Mouse (Mus musculus) CH12.LX (cell line): ENCODE data around the gene Cacng2. TPM values are rescaled to one million over a fixed set of nuclear protein-coding genes. Genes with fewer than 3 reads are reported as not detected.

Experiments
- DNase-seq: peaks from one replicate; pipeline ENCODE4 v3.0.0-alpha.2; 2013; ENCODE audit errors: extremely low read depth
- H3K27ac ChIP-seq: 2 replicates; pipeline ENCODE4 v1.5.1; 2012; ENCODE audit warnings: low read depth, mild to moderate bottlenecking, control low read depth, moderate library complexity; ENCODE audit not compliant: insufficient read depth
- H3K27me3 ChIP-seq: replicated peaks from 2 replicates; pipeline ENCODE3; 2012; ENCODE audit warnings: inconsistent platforms
- H3K36me3 ChIP-seq, 2 experiments: replicated peaks in 1 of 2; 2 replicates each; pipeline versions ENCODE3 to v1.6.1; 2012; ENCODE audit warnings: inconsistent platforms in 1 of 2, low read length in 1 of 2, mild to moderate bottlenecking in 1 of 2, mixed read lengths in 1 of 2, moderate library complexity in 1 of 2; ENCODE audit not compliant: control insufficient read depth in 1 of 2, insufficient read depth in 1 of 2
- H3K4me1 ChIP-seq, 2 experiments: 2 replicates each; pipeline ENCODE4 v1.6.1; 2012; ENCODE audit warnings: inconsistent platforms in 1 of 2, moderate library complexity in 1 of 2; ENCODE audit not compliant: insufficient read depth in 2 of 2, control insufficient read depth in 1 of 2
- H3K4me2 ChIP-seq: 2 replicates; pipeline ENCODE4 v1.6.1; 2012; ENCODE audit warnings: low read depth, mild to moderate bottlenecking, control low read depth; ENCODE audit not compliant: poor library complexity, insufficient read depth, severe bottlenecking
- H3K4me3 ChIP-seq, 3 experiments: fragments of 150-350 bp in 1 of 3; sonication (generic) in 1 of 3; replicated peaks in 1 of 3; 2 replicates each; pipeline versions ENCODE3 to v1.5.1; 2011 to 2012; ENCODE audit warnings: low read depth in 2 of 3, low read length in 2 of 3, mild to moderate bottlenecking in 2 of 3, moderate library complexity in 2 of 3, control low read depth in 1 of 3, improper control_type of control experiment in 1 of 3, inconsistent platforms in 1 of 3, mixed read lengths in 1 of 3; ENCODE audit not compliant: poor library complexity in 1 of 3
- H3K79me2 ChIP-seq: replicated peaks from 2 replicates; pipeline ENCODE4 v1.6.1; 2012; ENCODE audit warnings: mild to moderate bottlenecking, moderate library complexity; ENCODE audit not compliant: control insufficient read depth, poor library complexity, insufficient read depth, severe bottlenecking; ENCODE audit errors: extremely low read depth
- H3K9ac ChIP-seq: 2 replicates; pipeline ENCODE4 v1.6.1; 2012; ENCODE audit warnings: low read depth, mild to moderate bottlenecking, control low read depth, moderate library complexity; ENCODE audit not compliant: insufficient read depth
- H3K9me3 ChIP-seq: replicated peaks from 2 replicates; pipeline ENCODE3; 2012; ENCODE audit warnings: low read length, inconsistent platforms, mixed read lengths
- BHLHE40 ChIP-seq: IDR thresholded peaks from 2 replicates; pipeline ENCODE4 v1.6.1; 2011; ENCODE audit warnings: mild to moderate bottlenecking, low read depth, low read length, improper control_type of control experiment
- CHD1 ChIP-seq: IDR thresholded peaks from 2 replicates; pipeline ENCODE4 v1.6.1; 2012; ENCODE audit warnings: low read depth, low read length, improper control_type of control experiment, inconsistent platforms
- CHD2 ChIP-seq: IDR thresholded peaks from 2 replicates; pipeline ENCODE4 v1.6.1; 2011; ENCODE audit warnings: low read length, improper control_type of control experiment
- CTCF ChIP-seq, 2 experiments: IDR thresholded peaks in 1 of 2; conservative IDR thresholded peaks in 1 of 2; 2 replicates each; pipeline ENCODE4 v1.5.1; 2011 to 2012; ENCODE audit warnings: low read depth in 2 of 2, low read length in 2 of 2, improper control_type of control experiment in 1 of 2, inconsistent platforms in 1 of 2, mild to moderate bottlenecking in 1 of 2, moderate library complexity in 1 of 2
- ELF1 ChIP-seq: IDR thresholded peaks from 2 replicates; pipeline ENCODE4 v1.6.1; 2014; ENCODE audit warnings: low read depth, mild to moderate bottlenecking, inconsistent platforms, low read length, improper control_type of control experiment
- EP300 ChIP-seq: IDR thresholded peaks from 2 replicates; pipeline ENCODE4 v1.6.1; 2011; ENCODE audit warnings: low read length, improper control_type of control experiment
- ETS1 ChIP-seq: conservative IDR thresholded peaks from 2 replicates; pipeline ENCODE4 v1.6.1; 2012; ENCODE audit warnings: low read depth, mild to moderate bottlenecking, inconsistent platforms, low read length, improper control_type of control experiment, moderate library complexity
- GABPA ChIP-seq: IDR thresholded peaks from 2 replicates; pipeline ENCODE4 v1.6.1; 2012; ENCODE audit warnings: low read depth, low read length, improper control_type of control experiment, inconsistent platforms; ENCODE audit not compliant: insufficient replicate concordance
- HCFC1 ChIP-seq: IDR thresholded peaks from 2 replicates; pipeline ENCODE4 v1.6.1; 2012; ENCODE audit warnings: low read depth, mild to moderate bottlenecking, inconsistent platforms, low read length, improper control_type of control experiment
- MAFK ChIP-seq: IDR thresholded peaks from 2 replicates; pipeline ENCODE4 v1.6.1; 2011; ENCODE audit warnings: low read length, improper control_type of control experiment; ENCODE audit not compliant: insufficient replicate concordance
- NRF1 ChIP-seq: IDR thresholded peaks from 2 replicates; pipeline ENCODE4 v1.6.1; 2014; ENCODE audit warnings: low read depth, mild to moderate bottlenecking, inconsistent platforms, low read length, improper control_type of control experiment, moderate library complexity
- PAX5 ChIP-seq: IDR thresholded peaks from 2 replicates; pipeline ENCODE4 v1.6.1; 2012; ENCODE audit warnings: low read length, inconsistent platforms, mixed read lengths
- TBP ChIP-seq: conservative IDR thresholded peaks from 2 replicates; pipeline ENCODE4 v1.6.1; 2011; ENCODE audit warnings: low read depth, low read length, improper control_type of control experiment
- TCF12 ChIP-seq: IDR thresholded peaks from 2 replicates; pipeline ENCODE4 v1.6.1; 2014; ENCODE audit warnings: low read depth, mild to moderate bottlenecking, inconsistent platforms, low read length, improper control_type of control experiment
- UBTF ChIP-seq: IDR thresholded peaks from 2 replicates; pipeline ENCODE4 v1.6.1; 2012; ENCODE audit warnings: low read depth, mild to moderate bottlenecking, inconsistent platforms, low read length, improper control_type of control experiment, moderate library complexity
- USF1 ChIP-seq: IDR thresholded peaks from 2 replicates; pipeline ENCODE4 v1.6.1; 2014; ENCODE audit warnings: low read depth, mild to moderate bottlenecking, inconsistent platforms, low read length, improper control_type of control experiment
- USF2 ChIP-seq: conservative IDR thresholded peaks from 2 replicates; pipeline ENCODE4 v1.6.1; 2011; ENCODE audit warnings: low read depth, low read length, improper control_type of control experiment
- ZKSCAN1 ChIP-seq: IDR thresholded peaks from 2 replicates; pipeline ENCODE4 v1.6.1; 2012; ENCODE audit warnings: low read depth, inconsistent platforms, low read length, improper control_type of control experiment, borderline replicate concordance
- ZMIZ1 ChIP-seq: IDR thresholded peaks from 2 replicates; pipeline ENCODE4 v1.6.1; 2012; ENCODE audit warnings: low read depth, mild to moderate bottlenecking, inconsistent platforms, low read length, improper control_type of control experiment
- dilution Hi-C: fragments of 300-500 bp; cut with MboI; formaldehyde crosslinking; loops from 2 replicates; pipeline ENCODE4 v1.14.3; 2020; ENCODE audit warnings: low sequenced_read_pairs; ENCODE audit not compliant: extremely low pct_unique_long_range_greater_than_20kb, extremely low pct_ligation_motif_present
- in situ Hi-C: fragments of 300-500 bp; cut with MboI; formaldehyde crosslinking; loops from 3 replicates; pipeline ENCODE4 v1.14.3; 2019; ENCODE audit warnings: low sequenced_read_pairs, low pct_ligation_motif_present, low pct_unique_long_range_greater_than_20kb, mixed read lengths
- polyA plus RNA-seq: library from polyadenylated mRNA; unstranded; fragments of >175 nt; gene quantifications from 2 replicates; pipeline ENCODE4 v1.2.1, GENCODE M21; 2012; ENCODE audit warnings: low read depth; ENCODE audit not compliant: insufficient read length
- total RNA-seq, 2 experiments: library from RNA; depleted of rRNA; stranded (reverse); fragments of 300-350 nt in 1 of 2; fragments of >200 nt in 1 of 2; gene quantifications; 2 replicates each; pipeline ENCODE4 v1.2.3; 2012 to 2014

Gene Cacng2
- total and polyA plus RNA-seq, 3 experiments: not detected

DNA sequence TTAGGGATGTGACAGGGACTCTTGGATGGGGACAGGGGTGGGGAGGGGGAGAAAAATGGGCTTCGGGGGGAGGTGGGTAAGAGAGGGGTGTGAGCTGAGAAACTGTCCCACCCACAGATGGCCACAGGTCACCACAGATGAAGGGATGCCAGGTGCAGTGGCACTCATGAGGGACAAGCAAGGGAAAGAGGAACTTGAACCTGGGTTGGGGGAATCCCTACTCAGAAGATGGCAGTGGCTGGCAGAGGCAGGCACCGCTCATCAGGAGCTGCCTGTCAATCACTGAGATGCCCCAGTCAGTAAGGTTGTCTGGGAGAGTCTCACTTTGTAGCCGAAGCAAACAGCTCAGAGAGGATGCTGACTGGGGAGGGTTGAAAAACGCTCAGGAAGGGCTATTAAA, 45.5 kb upstream of the Cacng2 start:
- in situ Hi-C loops (loop anchor here (25.0 kb wide), 1 partner anchor 428 kb away; the partner anchor contains the start of gene Apol9b), dilution Hi-C loops (no loop called here)
- no peak overlapping the region for H3K4me2 ChIP-seq
- H3K9me3 ChIP-seq: no peaks in the 10 kb centered on the region
- H3K36me3 ChIP-seq: peaks cover 53 to 80% of the 10 kb centered on the region in 2 experiments
- no peak overlapping the region for H3K4me3 ChIP-seq
- DNase-seq: peak; percentile 71
- no peak overlapping the region for H3K9ac ChIP-seq
- no peaks in the 10 kb centered on the region for H3K79me2 ChIP-seq
- H3K27me3 ChIP-seq: no peaks in the 10 kb centered on the region
- TF ChIP-seq ZMIZ1 (no peak), ZKSCAN1 (no peak), TBP (no peak), MAFK (no peak), TCF12 (peak; percentile 62), USF2 (no peak), EP300 (peak; percentile 57), USF1 (no peak), ELF1 (no peak), PAX5 (no peak), NRF1 (no peak), BHLHE40 (peak; percentile 6; the same call in 1 of the 2 replicates), CTCF (conservative IDR thresholded peaks at IDR 0.05 in 1 of 2, IDR thresholded peaks at IDR 0.05 in 1 of 2; ENCODE audit: low read depth in 2 of 2, low read length in 2 of 2) (no peak), UBTF (no peak), HCFC1 (no peak), ETS1 (no peak)
- peaks cover 21 to 85% of the 10 kb centered on the region in 2 experiments for H3K4me1 ChIP-seq
- no peak overlapping the region for H3K27ac ChIP-seq

DNA sequence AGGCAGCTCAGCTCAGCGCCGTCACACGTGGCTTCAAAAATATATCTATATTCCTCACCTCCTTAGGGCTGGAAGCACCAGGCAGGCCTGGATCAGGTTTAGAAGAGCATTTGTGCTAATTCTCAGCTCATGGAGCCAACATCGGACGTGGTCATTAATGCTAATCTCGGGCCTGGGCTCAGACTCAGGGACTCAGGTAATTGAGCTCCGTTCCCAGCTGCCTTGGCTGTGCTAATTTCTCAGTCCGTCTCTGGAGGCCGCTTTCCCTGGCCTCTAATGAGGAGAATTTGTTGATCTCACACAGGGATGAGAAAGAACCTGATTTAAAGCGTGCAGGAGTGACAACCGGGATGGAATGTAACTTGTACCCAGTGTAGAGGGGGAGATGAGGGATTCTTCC, 44.6 kb upstream of the Cacng2 start:
- TF ChIP-seq CHD2: no peak
- TF ChIP-seq GABPA: no peak
- TF ChIP-seq CHD1: no peak
- dilution Hi-C loops: no loop called here
- Histone ChIP-seq H3K27me3 (no peaks in the 10 kb centered on the region), H3K79me2 (no peaks in the 10 kb centered on the region), H3K36me3 (peaks cover 53 to 89% of the 10 kb centered on the region in 2 experiments), H3K9ac (no peak overlapping the region), H3K27ac (no peak overlapping the region), H3K4me2 (no peak overlapping the region), H3K4me1 (peaks cover 14 to 77% of the 10 kb centered on the region in 2 experiments), H3K9me3 (no peaks in the 10 kb centered on the region), H3K4me3 (no peak overlapping the region)
- no peak for DNase-seq
- in situ Hi-C loops: loop anchor here (25.0 kb wide), 1 partner anchor 427 kb away; the partner anchor contains the start of gene Apol9b
